Mouse (Mus musculus) kidney, postnatal 4 days (tissue): Measurements from ENCODE around the gene Ankrd66.
"Not testable (repeated sequence)": the region's sequence is repeated elsewhere in the genome, so short reads cannot be mapped to it uniquely, and the experiment has no call there.

Experiments used
- DNase-seq, 2 experiments: peaks; one replicate each; pipeline ENCODE4 v3.0.0; 2021; ENCODE audit warnings: mixed read lengths in 2 of 2

Gene Ankrd66

DNA sequence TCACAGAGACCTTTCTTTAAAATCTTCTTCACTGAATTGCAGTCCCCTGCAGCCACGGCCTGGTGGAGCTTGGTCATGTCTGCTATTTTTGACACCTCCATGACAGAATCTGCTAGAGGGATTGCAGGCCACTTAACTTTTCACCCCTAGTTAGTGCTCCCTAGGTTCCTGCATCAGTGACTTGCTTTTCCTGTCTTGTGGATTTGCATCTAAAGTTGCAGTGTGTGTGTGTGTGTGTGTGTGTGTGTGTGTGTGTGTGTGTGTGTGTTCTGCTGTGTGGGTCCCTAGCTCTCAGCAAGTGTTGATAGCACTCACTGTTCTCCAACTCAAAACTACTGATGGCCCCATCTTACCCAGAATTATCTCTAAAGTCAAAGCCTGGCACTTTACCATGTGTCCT, at the start of gene Ankrd66:
Gene Ankrd66, minus strand, starts transcription at position 101 of the 400 bp plus-strand sequence.
- no peak for DNase-seq

GRCm38 (mm10) chr17:43592296-43593291, 49.2 kb upstream of the Ankrd66 start:
- DNase-seq, result no peak

- no peak for DNase-seq
These were observed 47.1 kb upstream of the Ankrd66 start for GRCm38 (mm10) chr17:43590531-43590930.

DNA sequence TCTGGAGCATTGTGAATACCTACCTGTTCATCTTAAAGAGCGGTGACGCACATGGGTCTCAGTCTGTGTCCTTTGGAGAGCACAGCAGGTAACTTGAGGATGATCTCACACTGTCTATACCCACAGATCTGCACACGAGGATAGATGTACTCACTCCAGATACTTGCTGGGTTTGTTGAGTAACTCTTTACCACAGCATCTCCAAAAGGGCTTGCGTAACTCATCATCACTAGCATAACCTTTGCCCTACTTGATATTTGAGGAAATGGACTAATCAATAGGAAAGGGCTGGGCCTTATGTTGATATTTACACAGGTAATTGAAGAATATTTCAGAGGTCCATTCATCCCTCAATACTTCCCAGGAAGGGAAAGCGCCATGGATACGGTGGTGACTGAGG, 46.3 kb upstream of the Ankrd66 start:
- DNase-seq, result no peak

- no peak for DNase-seq
These were observed 43.8 kb upstream of the Ankrd66 start for GRCm38 (mm10) chr17:43587278-43587677.

GRCm38 (mm10) chr17:43584771-43585170, 41.3 kb upstream of the Ankrd66 start:
- DNase-seq, result peak in 1 of 2 experiments; percentile 23

DNA sequence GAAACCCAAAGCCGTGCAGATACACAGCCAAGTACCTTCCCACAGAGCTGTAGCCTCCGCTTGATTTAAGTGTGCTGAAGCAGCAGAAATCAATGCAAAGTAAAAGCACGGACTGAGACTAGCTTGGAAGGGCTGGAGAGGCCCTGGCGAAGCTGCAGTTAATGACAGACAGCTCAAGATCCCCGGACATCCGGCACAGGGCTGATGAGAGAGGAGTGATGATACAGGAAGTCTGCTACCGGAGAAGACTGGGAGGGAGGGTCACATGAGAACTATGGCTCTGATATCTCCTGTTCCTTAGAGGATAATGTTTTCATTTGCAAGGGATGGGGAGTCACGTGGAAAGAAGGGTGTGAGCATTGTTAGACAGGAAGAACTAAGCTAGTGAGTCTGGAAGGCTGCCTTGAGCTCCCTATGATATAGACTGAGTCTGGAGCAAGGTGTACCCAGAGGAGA, 37.6 kb upstream of the Ankrd66 start:
- DNase-seq, result peak; percentile 60 to 73

DNA sequence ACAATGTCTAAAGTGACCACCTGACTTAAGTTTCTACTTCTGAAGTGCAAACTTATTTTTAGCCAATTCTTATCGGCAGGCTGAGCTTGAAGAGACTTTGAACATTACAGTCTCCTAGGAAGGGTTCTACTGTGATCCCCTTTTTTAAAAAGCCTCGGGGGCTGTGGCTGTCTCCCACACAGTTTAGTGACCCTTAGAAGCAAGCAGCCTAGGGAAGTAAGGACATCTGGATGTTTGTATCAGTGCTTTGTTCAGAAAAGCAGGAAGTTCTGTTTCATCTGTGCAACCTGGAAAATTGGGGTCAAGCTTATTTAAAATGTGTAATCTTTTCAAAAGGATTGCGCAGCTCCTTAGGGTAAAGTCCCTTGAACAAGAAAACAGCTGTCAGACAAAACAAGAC, 37.0 kb upstream of the Ankrd66 start:
- DNase-seq, result no peak

- no peak for DNase-seq
These were observed 30.2 kb upstream of the Ankrd66 start for GRCm38 (mm10) chr17:43573624-43574073.

DNA sequence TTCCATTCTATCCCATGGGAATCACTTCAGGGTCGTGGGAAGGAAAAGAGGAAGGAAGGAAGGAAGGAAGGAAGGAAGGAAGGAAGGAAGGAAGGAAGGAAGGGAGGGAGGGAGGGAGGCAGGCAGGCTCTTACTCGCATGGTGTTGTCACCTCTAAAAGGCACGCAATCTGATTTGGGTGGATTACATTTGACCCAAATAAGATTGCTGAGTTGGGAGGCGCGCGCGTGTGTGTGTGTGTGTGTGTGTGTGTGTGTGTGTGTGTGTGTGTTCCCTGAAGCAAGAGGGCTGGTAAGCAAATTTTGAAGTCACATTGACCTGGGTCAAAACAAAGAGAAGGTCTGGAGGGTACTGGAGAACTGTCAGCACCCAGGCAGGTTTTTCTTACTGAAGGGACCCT, 25.8 kb upstream of the Ankrd66 start:
- peak; percentile 8 to 14 for DNase-seq

DNA sequence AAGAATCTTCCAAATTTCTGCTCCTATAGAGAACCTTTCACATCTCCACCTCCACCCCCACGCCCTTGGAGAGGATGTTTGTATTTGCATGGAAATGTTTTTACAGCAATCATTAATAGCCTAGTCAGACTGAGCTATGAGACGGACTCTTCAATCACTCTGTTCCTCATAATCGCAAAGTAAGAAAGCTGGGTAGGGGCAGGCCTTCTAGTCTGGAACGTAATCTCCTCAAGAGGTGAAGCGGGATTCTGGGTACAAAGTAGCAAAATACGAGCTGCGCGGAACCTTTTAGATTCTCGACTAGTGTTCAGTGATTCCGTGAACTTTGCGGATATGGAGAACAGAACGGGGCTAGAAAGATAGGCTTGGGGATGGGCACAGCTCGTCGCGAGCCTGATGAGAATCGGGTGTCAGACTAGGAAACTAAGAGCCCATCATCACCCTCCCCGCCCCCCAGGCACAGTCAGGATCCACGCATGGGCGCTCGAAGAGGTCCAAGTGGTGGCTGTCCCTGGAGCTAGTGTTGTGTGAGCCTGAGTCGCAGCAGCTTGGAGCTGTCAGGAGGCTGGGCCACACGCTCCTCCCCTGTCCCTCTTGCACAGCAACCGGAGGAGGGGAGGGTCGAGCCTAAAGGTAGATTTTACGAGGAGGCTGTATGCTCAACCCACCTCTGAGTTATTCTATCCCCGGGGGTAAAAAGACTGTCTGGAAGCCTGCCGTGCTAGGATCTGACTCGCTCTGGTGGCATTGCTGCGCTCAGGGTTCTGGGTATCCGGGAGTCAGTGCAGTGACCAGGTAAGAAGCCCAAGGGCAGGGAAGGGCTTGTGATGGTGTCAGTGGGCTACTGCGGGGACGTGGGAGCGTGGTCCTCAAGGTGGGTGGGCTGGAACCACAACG, 24.8 kb upstream of the Ankrd66 start, which contains the start of gene Pla2g7:
Gene Pla2g7, plus strand, starts transcription at position 107 of the 897 bp plus-strand sequence.
- peak; percentile 78 to 86 for DNase-seq

- DNase-seq, result no peak
These were observed 24.2 kb upstream of the Ankrd66 start for GRCm38 (mm10) chr17:43567593-43567991.

DNA sequence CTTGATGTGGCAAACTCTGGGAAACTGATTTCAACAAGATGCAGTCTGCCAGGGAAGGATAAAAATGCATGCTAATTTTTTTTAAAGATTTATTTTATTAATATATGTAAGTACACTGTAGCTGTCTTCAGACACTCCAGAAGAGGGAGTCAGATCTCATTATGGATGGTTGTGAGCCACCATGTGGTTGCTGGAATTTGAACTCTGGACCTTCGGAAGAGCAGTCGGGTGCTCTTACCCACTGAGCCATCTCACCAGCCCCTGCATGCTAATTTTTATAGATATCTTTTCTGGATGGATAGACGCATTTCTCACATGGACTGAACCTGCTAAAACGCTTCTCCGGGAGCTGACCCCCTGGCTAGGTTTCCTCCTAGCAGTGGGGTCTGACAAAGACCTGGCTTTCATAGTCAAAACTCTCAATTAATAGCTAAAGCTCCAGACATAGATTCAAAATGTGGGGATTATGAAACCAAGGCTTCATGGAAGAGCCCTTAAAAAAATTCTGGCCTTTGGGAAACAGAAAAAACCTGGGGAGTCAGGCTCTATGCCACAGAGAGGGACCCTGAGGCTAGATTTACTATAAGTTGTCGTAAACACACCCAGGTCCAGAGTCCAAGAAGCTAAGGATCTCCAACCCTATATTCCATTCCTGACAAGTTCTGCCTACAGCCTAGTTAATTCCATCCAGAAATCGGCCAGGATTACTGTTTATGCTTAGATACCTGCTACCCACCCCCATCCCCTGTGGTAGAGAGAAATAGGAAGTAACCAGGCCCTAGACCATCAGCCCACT, 20.0 kb upstream of the Ankrd66 start:
- DNase-seq, result no peak

GRCm38 (mm10) chr17:43558678-43559077, 15.2 kb upstream of the Ankrd66 start:
- DNase-seq, result no peak

DNA sequence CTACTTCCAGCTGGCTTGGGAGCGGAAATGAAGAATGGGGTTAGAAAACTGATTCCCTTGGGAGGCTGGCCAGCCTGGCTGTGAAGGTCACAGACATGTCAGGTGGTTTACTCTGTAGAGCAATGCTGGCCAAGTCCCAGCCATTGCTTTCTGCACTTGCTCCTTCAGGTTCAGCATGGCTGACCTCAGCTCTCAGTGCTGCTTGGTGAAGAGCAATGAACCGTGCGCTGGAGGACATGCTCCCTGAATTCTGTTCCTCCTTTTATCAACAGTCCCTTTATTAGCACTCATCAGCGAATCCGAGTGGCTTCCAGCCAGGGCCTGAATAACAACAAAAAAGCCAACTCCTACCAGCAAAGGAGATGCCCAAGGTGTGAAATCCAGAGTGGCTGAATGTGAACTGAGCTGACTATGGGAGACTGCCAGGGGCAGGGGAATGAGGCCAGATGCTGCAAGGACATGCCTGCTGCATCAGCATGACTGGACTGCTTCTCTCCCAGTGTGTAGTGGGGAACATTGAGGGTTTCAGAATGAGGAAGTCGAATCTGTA, 14.2 kb upstream of the Ankrd66 start:
- peak; percentile 53 to 70 for DNase-seq

- no peak for DNase-seq
These were observed 13.7 kb upstream of the Ankrd66 start for GRCm38 (mm10) chr17:43557104-43557503.

GRCm38 (mm10) chr17:43554516-43555403, 11.3 kb upstream of the Ankrd66 start:
- no peak for DNase-seq

DNA sequence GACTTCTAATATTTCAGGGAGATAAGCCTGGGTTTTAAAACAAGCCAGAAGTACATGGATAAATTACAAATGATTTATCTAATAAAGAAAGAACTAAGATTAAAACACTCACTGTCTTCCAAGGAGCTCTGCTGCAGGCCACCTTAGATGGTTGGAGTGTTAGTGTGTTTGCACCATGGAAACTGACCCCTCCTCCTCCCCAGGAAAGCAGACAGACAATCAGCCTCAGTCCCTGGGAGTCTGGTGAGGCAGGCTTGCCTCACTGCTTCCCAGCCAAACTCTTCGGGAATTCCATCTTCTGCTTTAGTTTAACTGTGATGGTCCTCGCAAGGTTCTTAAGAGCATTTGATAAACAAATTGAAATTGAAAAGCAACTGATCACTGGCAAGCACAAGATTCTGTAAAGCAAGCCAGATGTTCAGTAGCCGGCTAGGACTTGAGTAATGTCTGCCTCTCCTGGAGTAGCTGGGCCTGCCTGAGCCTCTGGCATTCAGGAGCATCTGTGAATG, 7.7 kb upstream of the Ankrd66 start:
- no peak for DNase-seq

DNA sequence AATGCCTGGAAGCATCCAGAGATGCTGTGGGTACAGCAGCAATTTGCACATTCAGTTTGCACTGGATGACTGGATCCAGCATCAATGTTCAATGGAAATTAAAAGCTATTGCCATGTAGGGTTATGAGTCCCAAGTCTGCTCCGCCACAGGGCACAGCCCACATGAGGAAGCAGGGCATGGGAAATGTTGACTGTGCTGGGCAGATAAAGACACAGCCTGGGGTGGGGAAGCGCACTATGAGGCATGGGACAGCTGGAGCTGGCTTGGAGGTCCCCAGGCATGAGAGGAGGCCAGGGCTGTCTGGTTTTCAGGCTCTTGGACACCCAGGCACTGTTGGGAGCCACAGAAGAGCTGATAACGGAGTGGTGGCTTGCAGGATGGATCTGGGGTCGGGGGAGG, 601 bp upstream of the Ankrd66 start:
- no peak for DNase-seq

- no peak for DNase-seq
These were observed 4.7 kb downstream of the Ankrd66 start for GRCm38 (mm10) chr17:43538767-43539166.

DNA sequence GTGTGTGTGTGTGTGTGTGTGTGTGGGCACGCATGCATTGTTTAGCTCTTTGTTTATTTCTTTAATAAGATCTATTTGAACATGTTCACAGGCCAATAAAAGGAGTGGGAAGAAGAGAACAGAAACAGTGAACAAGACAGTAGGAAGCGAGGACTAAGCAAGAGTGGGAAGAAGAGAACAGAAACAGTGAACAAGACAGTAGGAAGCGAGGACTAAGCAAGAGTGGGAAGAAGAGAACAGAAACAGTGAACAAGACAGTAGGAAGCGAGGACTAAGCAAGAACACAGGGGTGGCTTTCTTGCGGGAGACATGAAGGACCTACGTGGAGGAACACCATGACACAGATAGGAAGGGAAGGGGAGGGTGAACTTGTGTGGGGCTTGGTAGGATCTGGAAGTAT, 6.6 kb downstream of the Ankrd66 start:
- not testable (repeated sequence) for DNase-seq
